Mouse (Mus musculus): ENCODE results near the gene Abcf1. TPM values are rescaled to one million over a fixed set of nuclear protein-coding genes. Genes with fewer than 3 reads are reported as not detected.
"Not testable (repeated sequence)": the region's sequence is repeated elsewhere in the genome, so short reads cannot be mapped to it uniquely, and the experiment has no call there.

Abcf1 gene
- total RNA-seq (2021), result 100 to 1,000 TPM in 1 of 2 experiments, 10 to 100 TPM in 1; 96.2 to 107 TPM
- long read RNA-seq, experiment 1, transcript Abcf1-205 (4 exons, 855 nt), result minor isoform, 9 of 140 reads
- long read RNA-seq, experiment 1, transcript Abcf1-201 (23 exons, 3,161 nt), result major isoform, 97 of 140 reads
- long read RNA-seq, experiment 1, partial matches to known transcripts, result 21 of 140 reads
- long read RNA-seq, experiment 1, other reads (novel, unspliced or antisense), result 13 of 140 reads
- long read RNA-seq, experiment 2, transcript Abcf1-205 (4 exons, 855 nt), result minor isoform, 5 of 232 reads
- long read RNA-seq, experiment 2, transcript Abcf1-201 (23 exons, 3,161 nt), result major isoform, 156 of 232 reads
- long read RNA-seq, experiment 2, partial matches to known transcripts, result 40 of 232 reads
- long read RNA-seq, experiment 2, other reads (novel, unspliced or antisense), result 31 of 232 reads

DNA sequence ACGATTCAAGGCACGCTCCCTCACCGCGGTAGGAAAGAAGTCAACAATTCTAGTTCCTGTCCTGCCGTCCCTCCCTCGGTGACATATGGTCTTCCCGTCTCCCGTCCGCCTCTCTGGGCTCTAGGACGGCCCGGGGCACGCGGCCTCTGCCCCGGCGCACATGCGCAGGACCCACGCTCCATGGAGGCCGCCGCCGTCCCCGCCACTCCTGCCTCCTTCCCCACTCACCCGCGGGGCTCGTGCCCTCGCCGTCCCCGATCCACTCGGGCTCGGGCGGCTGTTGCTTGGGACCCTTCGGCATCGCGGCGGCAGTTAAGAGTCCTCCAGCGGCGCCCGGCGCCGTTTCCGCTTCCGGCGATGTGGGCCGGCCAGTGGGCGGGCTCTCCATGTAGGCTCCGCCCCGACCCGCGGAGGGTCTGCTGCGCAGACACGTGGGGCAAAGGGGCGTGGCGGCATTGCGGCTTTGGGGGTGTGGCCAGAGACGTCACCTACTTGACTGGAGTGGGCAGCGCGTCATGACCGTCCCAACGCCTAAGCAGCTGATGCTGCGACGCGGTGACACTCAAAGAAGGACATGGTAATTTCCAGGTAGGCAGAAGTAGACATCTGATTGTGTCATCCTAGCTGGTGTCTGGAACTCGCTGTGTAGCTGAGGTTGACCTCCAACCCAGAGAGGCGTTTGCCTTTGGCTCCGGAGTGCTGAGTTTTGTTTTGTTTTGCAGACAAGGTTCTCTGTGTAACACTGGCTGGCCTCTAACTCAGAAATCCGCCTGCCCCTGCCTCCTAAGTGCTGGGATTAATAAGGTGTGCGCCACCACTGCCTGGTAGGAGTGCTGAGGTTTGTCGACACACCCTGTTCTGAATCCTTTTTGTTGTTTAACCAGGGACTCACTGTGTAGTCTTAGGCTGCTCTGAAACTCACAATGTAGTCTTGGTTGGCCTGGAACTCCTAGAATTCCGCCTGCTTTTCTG is at the start of gene Abcf1:
TSS of gene Abcf1 (minus strand) at position 344 of the 972 bp plus-strand sequence.
- DNase-seq (ENCODE audit: low spot score in 2 of 2), result peak; percentile 97 to 98

DNA sequence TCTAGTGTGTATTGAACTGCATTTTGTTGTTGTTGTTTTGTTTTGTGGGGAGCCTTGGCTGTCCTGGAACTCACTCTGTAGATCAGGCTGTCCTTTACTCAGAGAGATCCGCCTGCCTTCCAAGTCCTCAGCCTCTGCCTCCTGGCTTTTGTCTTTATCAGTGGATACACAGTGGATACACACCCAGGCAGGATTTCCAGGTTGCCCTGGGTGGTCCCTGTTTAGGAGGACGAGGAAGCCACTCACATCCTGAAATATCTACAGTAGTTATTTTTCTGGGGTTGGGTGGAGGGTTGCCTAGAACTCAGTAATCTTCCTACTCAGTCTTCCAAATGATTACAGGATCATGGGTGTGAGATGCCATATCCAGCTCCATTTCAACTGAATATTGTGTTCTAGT is 49.4 kb upstream of the Abcf1 start:
- no peak for DNase-seq (ENCODE audit: low spot score in 2 of 2)

DNA sequence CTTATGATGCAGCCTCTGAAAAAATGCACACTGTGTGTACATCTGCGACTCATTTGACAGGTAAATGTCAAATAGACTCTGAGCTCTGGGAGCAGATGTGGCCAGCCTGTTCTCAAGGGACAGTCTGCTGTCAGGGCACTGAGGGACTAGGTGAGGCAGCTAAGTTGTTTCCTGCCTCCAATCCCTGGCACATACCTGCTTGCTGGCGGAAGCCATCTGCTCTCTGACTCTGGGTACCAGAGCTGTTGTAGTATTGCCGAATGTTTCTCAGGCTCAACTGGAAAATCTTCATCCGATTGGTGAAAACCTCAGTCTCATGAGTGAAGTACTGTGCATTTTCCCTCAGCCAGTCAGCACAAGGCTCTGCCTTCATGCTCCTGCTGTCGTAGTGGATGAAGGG is 47.5 kb upstream of the Abcf1 start:
- no peak for DNase-seq (ENCODE audit: low spot score in 2 of 2)

DNA sequence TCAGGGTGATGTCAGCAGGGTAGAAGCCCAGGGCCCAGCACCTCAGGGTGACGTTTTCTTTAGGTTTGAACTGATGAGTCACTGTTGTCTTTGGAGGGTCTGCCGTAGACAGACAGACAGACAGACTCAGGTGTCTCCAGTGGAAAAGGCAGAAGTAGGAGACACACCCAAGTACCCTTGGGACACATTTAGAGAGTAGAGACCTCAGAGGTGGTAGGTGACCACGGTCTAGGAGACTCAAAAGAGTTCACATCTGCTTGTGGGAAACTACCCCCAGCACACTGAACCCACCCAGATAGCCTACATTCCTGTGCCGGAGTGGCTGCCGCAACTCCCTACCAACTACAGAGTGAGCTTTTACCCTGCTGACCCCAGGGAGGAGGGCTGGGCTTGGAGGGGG is 45.4 kb upstream of the Abcf1 start:
- no peak for DNase-seq (ENCODE audit: low spot score in 2 of 2)

DNA sequence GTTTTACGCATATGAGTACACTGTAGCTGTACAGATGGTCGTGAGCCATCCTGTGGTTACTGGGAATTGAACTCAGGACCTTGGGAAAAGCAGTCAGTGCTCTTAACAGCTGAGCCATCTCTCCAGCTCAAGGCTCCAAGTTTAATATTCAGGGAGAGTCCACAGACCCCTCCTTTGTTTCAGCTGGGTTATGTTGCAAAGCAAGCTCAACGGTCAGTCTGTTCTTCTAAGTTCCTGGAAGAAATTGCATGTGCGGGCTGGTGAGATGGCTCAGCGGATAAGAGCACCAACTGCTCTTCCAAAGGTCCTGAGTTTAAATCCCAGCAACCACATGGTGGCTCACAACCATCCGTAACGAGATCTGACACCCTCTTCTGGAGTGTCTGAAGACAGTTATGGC is 34.8 kb upstream of the Abcf1 start:
- DNase-seq (ENCODE audit: low spot score in 2 of 2), result not testable (repeated sequence)

DNA sequence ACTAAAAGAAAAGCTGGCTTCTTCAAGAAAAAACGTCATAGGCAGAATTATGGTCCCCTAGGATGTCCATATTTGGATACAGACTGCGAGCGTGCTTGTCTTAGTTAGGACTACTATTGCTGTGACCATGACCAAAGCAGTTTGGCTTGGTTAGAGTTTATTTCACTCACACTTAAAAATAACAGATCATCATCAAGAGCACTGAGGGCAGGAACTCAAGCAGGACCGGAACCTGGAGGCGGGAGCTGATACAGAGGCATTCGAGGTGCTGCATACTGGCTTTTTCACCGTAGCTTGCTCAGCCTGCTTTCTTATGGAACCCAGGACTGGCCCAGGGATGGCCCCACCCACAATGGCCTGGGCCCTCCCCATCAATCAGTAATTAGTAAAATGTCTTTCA is 33.8 kb upstream of the Abcf1 start:
- no peak for DNase-seq (ENCODE audit: low spot score in 2 of 2)

DNA sequence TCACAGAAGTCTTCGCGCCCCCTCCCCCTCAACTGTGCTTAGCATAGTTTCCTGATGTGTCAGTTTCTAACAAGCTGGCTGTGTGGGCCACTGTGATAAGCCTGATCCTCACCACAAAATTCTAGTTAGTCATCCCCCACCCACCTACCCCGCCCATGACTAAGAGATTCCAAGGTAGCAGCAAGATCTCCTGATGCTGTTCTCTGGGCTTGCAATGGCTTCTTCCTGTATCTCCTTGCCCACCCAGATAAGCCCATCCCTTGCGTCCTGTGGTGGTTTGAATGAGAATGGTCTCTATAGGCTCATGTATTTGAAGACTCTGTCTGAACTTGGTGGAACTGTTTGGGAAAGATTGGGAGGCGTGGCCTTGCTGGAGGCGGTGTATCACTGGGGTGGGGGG is 32.4 kb upstream of the Abcf1 start:
- no peak for DNase-seq (ENCODE audit: low spot score in 2 of 2)

DNA sequence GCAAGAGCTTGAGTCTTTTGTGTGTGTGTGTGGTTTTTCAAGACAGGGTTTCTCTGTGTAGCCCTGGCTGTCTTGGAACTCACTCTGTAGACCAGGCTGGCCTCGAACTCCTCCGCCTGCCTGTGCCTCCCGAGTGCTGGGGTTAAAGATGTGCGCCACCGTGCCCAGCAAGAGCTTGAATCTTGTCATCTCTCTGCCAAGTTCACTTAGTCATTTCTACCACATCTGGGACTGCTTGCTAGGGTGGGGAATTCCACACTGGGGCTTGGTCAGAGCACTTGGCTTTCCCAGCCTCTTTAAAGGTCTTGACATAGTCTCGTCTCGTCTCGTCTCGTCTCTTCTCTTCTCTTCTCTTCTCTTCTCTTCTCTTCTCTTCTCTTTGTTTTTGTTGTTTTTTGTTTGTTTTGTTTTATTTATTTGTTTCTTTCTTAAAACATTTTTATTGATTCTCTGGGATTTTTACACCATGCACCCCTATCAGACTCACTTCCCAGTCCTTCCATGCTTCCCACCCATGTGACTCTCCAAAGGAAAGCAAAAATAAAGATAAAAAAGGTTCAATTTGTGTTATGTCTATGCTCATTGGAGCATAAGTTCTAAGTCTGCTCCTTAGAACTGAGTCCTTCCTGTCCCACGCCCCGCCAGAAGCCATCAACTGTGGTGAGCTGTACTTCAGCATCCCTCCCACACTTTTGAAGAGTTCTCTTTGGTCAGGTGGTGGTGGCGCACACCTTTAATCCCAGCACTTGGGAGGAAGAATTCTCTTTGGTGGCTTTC is 31.7 kb upstream of the Abcf1 start:
- no peak for DNase-seq (ENCODE audit: low spot score in 2 of 2)

DNA sequence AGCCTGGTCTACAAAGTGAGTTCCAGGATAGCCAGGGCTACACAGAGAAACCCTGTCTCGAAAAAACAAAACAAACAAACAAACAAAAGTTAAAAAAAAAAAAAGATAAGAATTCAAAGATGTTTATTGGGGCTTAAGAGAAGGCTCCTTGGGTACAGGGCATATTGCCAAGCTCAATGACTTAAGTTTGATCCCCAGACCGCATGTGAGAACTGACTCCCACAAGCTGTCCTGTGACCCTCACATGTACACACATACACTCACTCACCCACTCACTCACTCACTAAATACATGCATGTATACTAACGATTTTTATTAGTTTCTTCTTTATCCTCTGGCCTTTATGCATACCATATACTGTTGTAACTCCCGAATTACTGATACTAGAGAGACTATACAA is 30.8 kb upstream of the Abcf1 start:
- DNase-seq (ENCODE audit: low spot score in 2 of 2), result no peak

DNA sequence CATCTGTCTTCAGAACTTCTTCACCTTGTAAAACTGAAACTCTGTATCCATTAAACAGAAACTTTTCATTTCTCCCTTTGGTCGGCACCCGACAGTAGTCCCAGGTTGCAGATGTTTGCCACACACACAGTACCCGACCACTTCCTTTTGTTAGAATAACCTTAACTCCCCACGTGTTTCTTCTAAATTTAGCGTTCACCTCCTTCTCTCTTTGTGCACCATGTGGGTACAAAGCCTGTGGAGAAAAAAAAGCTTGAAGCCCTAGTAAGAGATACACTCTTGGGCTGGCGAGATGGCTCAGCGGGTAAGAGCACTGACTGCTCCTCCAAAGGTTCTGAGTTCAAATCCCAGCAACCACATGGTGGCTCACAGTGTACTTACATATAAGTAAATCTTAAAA is 29.8 kb upstream of the Abcf1 start:
- DNase-seq (ENCODE audit: low spot score in 2 of 2), result no peak

DNA sequence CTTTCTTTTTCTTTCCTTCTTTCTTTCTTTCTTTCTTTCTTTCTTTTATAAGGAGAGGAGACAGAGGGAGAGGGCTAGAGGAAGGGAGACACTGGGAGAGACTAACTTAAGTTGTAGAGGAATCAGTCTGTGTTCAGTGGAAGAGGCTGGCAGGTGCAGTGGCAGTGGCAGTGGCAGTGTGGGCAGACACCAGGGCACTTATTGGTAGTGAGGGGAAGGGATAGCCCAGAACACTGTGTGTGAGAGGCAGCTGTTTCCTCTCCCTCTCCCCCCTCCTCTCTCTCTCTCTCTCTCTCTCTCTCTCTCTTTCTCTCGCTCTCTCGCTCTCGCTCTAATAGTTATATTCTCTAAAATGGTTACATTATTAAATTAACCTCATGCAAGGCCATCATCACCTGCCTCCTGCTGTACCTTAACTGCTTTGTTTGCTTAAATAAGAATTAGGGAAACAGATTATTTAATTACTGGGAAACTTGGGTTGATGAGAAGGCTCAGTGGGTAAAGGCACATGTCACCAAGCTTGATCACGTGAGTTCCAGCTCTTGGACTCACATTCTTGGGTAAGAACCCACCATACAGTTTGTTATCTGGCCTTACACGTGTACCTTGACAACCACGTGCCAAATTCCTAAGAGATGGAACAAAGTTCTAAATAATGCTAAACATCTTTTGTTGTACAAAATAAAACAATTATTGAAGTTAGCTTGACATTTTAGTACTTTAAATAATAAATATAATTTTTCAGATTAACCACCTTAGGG is 29.2 kb upstream of the Abcf1 start:
- no peak for DNase-seq (ENCODE audit: low spot score in 2 of 2)

DNA sequence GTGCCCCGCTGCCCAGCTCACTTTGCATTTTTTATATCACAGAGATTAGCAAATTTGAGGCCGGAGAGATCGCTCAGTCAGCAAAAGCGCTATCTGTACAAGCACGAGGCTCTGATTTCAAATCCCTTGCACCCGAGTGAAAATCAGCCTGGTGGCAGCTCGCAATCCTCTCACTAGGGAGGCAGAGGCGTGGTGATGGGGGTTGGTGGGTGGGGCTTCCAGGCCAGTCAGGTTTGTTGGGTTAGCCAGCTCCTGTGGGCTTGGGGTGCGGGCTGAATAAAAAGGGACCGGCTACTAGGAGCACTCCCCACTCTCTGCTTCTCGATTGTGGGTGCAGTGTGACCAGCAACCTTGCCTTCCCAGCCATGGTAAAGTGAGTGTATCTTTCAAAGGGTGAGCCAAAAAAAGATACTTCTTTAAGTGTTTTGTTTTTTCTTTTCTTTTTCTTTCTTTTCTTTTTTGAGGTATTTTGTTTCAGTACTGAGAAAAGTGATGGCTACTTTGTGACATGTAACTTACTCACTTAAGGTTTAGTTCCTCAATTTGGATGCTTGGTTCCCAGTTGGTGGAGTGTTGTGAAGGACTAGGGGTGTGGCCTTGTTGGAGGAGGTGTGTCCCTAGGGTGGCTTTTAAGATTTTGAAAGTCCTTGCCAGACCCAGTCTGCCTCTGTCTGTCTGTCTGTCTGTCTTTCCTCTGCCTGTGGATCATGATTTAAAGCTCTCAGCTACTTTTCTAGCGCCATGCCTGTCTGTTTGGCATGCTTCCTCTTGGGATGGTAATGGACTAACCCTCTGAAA is 28.4 kb upstream of the Abcf1 start:
- no peak for DNase-seq (ENCODE audit: low spot score in 2 of 2)

DNA sequence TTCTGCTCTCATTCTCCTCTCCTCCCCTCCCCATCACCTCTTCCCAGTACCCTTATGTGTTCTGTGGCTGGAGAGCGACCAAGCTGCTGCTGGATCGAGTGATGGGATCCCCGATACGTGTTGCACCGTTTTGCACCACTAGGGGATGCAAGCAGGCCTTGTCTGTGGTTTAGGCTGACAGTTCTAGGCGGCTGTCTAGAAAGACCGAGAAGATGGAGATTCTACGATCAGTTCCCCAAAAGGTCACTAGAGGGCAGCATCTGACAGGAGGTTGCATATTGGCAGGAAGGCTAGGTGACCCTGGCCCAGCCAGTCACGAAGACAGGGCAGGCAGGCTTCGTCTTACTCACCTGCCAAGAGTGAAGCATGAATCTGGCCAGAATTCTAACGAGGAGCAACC is 27.4 kb upstream of the Abcf1 start:
- peak; percentile 79 to 92 for DNase-seq (ENCODE audit: low spot score in 2 of 2)

DNA sequence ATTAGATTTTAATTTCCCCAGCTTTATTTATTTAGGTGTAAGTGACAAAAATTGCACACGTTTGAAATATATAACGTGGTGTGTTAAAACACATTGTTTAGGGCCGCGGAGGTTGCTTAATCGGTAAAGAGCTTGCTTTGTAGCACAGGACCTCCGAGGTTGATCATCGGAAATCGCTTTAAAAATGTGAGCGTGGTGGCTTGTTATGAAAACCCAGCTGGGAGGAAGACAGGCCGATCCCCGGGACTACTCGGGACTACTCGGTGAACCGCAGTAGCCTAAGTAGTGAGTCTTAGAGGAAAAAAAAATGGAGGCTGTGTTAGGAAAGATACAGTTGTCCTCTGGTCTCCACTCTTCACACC is 25.3 kb upstream of the Abcf1 start:
- no peak for DNase-seq (ENCODE audit: low spot score in 2 of 2)

DNA sequence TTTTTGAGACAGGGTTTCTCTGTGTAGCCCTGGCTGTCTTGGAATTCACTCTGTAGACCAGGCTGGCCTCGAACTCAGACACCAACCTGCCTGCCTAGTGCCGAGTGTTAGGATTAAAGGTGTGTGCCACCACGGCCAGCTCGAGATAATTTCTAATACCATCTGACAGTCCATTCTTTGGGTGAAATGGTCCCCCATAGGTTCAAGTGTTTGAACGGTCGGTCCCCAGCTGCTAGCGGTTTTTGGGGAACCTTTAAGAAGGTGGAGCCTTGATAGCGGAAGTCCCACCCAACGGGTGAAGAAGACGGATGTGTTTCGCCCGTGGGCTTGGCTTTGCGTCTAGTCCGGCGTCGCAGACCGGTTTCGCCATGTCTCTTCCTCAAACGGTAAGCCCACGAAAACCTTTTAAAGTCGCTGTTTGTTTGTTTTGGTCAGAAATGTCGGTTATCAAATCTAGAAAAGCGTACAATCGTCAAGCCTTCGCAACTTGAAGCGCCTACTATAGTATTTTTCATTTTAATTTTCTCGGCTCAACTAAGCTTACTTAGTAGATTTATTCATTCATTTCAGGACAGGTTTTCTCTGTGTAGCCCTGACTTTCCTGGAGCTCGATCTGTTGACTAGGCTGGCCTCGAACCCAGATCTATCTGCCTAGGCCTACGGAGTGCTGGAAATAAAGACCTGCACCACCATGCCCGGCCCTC is 24.8 kb upstream of the Abcf1 start:
- DNase-seq (ENCODE audit: low spot score in 2 of 2), result peak; percentile 31 to 57

DNA sequence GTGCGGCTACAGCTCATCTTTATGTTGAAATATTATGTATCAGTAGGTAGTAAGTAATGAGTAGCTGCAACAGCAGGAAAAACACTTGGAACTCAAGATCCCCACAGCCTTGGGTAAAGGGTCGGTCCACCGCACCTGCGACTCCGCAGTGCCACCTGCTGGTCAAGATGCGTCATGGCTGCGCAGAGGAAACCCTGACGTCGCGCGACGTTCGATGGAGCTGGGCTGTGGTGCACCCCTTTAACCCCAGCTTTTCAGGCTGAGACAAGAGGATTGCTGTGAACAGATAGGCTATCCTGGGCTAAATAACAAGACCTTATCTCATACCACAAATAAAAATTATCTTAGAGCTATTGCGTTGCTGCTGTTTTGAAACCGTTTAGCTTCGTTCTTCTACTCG is 24.1 kb upstream of the Abcf1 start:
- peak; percentile 46 to 52 for DNase-seq (ENCODE audit: low spot score in 2 of 2)

DNA sequence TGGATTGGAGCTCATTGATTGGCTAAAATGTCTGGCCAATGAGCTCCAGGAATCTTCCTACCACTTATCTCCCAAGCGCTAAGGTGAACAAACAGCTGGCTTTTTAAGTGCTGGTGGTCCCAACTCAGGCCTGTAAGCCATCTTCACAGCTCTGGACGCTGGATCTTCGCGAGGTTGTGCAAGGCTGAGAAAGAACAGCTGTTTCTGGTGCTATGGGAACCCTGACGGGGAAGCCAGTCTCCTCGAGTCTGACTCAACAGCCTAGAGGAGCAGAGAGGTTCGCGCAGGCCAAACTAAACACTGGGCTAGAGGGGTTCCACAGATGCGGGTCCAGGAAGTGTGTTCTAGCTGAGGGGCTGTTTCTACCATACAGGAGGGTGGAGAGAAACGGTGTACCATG is 22.2 kb upstream of the Abcf1 start:
- no peak for DNase-seq (ENCODE audit: low spot score in 2 of 2)

DNA sequence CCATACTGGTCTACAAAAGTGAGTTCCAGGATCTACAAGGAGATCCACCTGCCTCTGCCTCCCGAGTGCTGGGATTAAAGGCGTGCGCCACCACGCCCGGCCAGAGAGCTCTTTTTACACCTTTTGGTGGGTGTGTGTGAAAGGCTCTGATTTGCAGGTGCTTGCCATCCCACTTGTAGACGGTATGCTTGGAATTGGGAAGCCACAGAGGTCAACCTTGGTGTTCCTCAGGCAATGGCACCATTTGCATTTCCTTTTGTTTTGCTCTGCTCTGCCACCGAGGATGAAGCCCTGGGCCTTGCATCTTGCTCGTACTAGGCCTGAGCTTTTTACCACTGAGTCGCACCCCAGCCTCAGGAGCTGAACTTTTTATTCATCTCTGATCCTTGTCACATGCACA is 12.2 kb upstream of the Abcf1 start:
- no peak for DNase-seq (ENCODE audit: low spot score in 2 of 2)

DNA sequence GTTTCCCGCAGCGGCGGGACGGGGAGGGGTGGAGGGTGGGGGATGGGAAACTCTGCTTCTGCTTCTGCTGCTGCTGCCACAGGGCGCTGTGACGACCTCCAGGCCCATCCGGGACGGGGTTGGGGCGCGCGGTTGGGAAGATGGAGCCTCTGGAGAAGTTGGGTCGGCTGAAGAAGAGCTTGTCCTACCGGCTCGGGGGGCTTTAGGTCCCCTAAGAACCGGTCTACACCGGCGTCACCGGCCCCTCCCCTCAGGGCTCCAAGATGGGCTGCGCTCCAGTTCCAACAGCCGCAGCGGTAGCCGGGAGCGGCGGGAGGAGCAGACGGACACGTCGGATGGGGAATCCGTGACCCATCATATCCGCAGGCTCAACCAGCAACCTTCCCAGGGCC is 10.8 kb upstream of the Abcf1 start:
- DNase-seq (ENCODE audit: low spot score in 2 of 2), result peak in 1 of 2 experiments; percentile 31
